10 mouse cellular contexts compared by ENCODE assay signal in genomic region chr1:181014731-181015500, GRCm38 (mm10). TPM values are rescaled to one million over a fixed set of nuclear protein-coding genes. Genes with fewer than 3 reads are reported as not detected.
DNase-seq lines count a peak whose midpoint lies in the region; ATAC-seq lines count a peak whose summit lies in the region.
"Had no signal": no experiment of that assay in that cellular context is flagged by ENCODE, and none has a peak within 500 bp of the region (broad histone marks: within the 10 kb centered on the region; RNA-seq: fewer than 3 reads in every experiment).

No protein-coding gene starts in this region.

- H3K9ac ChIP-seq in midbrain, embryonic 11.5 days (ENCODE audit: low read length) = no peak overlapping the region

- H3K4me1 ChIP-seq in midbrain, embryonic 11.5 days (ENCODE audit: control insufficient read depth, insufficient read depth, low read length) = peaks cover 5% of the 10 kb centered on the region

- H3K4me2 ChIP-seq in midbrain, embryonic 11.5 days = no peak overlapping the region

- DNase-seq in cerebellum, adult 11 months = peak; percentile 36
- DNase-seq in CD4-positive, CD25-positive, alpha-beta regulatory T cell, adult 2 months (ENCODE audit: low read depth, low spot score) = peak; percentile 63
- DNase-seq in cerebellum, postnatal 36 days = peak; percentile 49 to 59
- DNase-seq in induced T-regulatory cell, adult 2 months (ENCODE audit: low read depth) = peak; percentile 50
- DNase-seq in ovary, postnatal 36 days (ENCODE audit: low spot score) = peak; percentile 49
- DNase-seq in midbrain, embryonic 11.5 days (ENCODE audit: low spot score, missing footprints) = no peak
- DNase-seq in natural killer cell, adult 2 months (ENCODE audit: low spot score in 2 of 2) = no peak

- WGBS in midbrain, embryonic 11.5 days = 70% methylated on average over 6 of the region's 6 CpGs

- H3K27me3 ChIP-seq in midbrain, embryonic 11.5 days (ENCODE audit: control insufficient read depth, insufficient read depth, low read length) = no peaks in the 10 kb centered on the region; the same call in 1 of the 2 replicates

- no peaks in the 10 kb centered on the region for H3K36me3 ChIP-seq in midbrain, embryonic 11.5 days (ENCODE audit: control insufficient read depth, insufficient read depth, low read length)

- no peaks in the 10 kb centered on the region for H3K9me3 ChIP-seq in midbrain, embryonic 11.5 days (ENCODE audit: control insufficient read depth, low read length)

- no peak overlapping the region for H3K27ac ChIP-seq in midbrain, embryonic 11.5 days (ENCODE audit: low read depth, low read length)

- no peak overlapping the region for H3K4me3 ChIP-seq in midbrain, embryonic 11.5 days (ENCODE audit: low read depth, low read length)

- ATAC-seq in cerebellum, adult (ENCODE audit: insufficient number of reproducible peaks, low FRiP score, low TSS enrichment) = no peak
- ATAC-seq in midbrain, embryonic 11.5 days (ENCODE audit: low FRiP score) = no peak

RNA-seq across cellular contexts. Expression of gene Ephx1, which starts 5.8 kb away (rescaled TPM):
- polyA plus RNA-seq in midbrain, embryonic 11.5 days (2014; fragmentation: Nextera tagmentation; extraction: Ambion mirVana) = 0.87 and 1.6 TPM in 2 replicates

RNA-seq across cellular contexts. Expression of gene 9130409I23Rik, which starts 36.1 kb away (rescaled TPM):
- 0.08 TPM in 1 of 2 replicates, not detected in the other for polyA plus RNA-seq in midbrain, embryonic 11.5 days (2014; fragmentation: Nextera tagmentation; extraction: Ambion mirVana)
- polyA plus RNA-seq: cortical plate, adult 2 months; lung, embryonic 16.5 days had no signal

Comparison
In these comparisons a context has a peak if more than half of its experiments do, and no peak if none do; other contexts are left out.
1. DNase-seq: peak in cerebellum, adult 11 months (single experiment), CD4-positive, CD25-positive, alpha-beta regulatory T cell, adult 2 months (single experiment), cerebellum, postnatal 36 days (2 of 2), induced T-regulatory cell, adult 2 months (single experiment) and ovary, postnatal 36 days (single experiment); none in midbrain, embryonic 11.5 days (single experiment) and natural killer cell, adult 2 months (0 of 2).